Mouse (Mus musculus): ENCODE data around the gene Cdkn1c. TPM values are rescaled to one million over a fixed set of nuclear protein-coding genes. Genes with fewer than 3 reads are reported as not detected.
A peak's percentile ranks its signal among the peaks of the same experiment; 100 is the strongest.

Cdkn1c gene
- polyA plus RNA-seq, 1 experiment, result 23.4 TPM

GRCm38 (mm10) chr7:143477800-143478199 lies 16.9 kb upstream of the Cdkn1c start:
- Histone ChIP-seq H3K4me3 (ENCODE audit: low read depth, low read length) (no peak overlapping the region), H3K27ac (ENCODE audit: insufficient read depth, low read length) (no peak overlapping the region), H3K27me3 (ENCODE audit: control insufficient read depth, insufficient read depth, low read length, poor library complexity, severe bottlenecking) (no peaks in the 10 kb centered on the region), H3K9ac (ENCODE audit: low read depth, poor library complexity, severe bottlenecking) (no peak overlapping the region), H3K4me1 (ENCODE audit: control insufficient read depth, insufficient read depth, low read length) (peaks cover 2% of the 10 kb centered on the region), H3K9me3 (replicated peaks; ENCODE audit: control insufficient read depth, insufficient read depth, low read length, poor library complexity, severe bottlenecking) (no peaks in the 10 kb centered on the region), H3K36me3 (ENCODE audit: control insufficient read depth, insufficient read depth, low read length, poor library complexity, severe bottlenecking) (no peaks in the 10 kb centered on the region)
- TF ChIP-seq POLR2A (IDR thresholded peaks at IDR 0.05; ENCODE audit: insufficient read depth, low read length), result no peak
- TF ChIP-seq CTCF (IDR thresholded peaks at IDR 0.05; ENCODE audit: low read depth, low read length), result no peak
- no peak for TF ChIP-seq EP300 (IDR thresholded peaks at IDR 0.05; ENCODE audit: insufficient read depth, low read depth, low read length)

- Histone ChIP-seq H3K36me3 (ENCODE audit: control insufficient read depth, insufficient read depth, low read length, poor library complexity, severe bottlenecking) (no peaks in the 10 kb centered on the region), H3K27ac (ENCODE audit: insufficient read depth, low read length) (no peak overlapping the region), H3K9ac (ENCODE audit: low read depth, poor library complexity, severe bottlenecking) (no peak overlapping the region), H3K27me3 (ENCODE audit: control insufficient read depth, insufficient read depth, low read length, poor library complexity, severe bottlenecking) (no peaks in the 10 kb centered on the region), H3K9me3 (replicated peaks; ENCODE audit: control insufficient read depth, insufficient read depth, low read length, poor library complexity, severe bottlenecking) (no peaks in the 10 kb centered on the region), H3K4me1 (ENCODE audit: control insufficient read depth, insufficient read depth, low read length) (no peaks in the 10 kb centered on the region), H3K4me3 (ENCODE audit: low read depth, low read length) (no peak overlapping the region)
- TF ChIP-seq POLR2A (IDR thresholded peaks at IDR 0.05; ENCODE audit: insufficient read depth, low read length) (no peak), EP300 (IDR thresholded peaks at IDR 0.05; ENCODE audit: insufficient read depth, low read depth, low read length) (no peak), CTCF (IDR thresholded peaks at IDR 0.05; ENCODE audit: low read depth, low read length) (no peak)
Measured at GRCm38 (mm10) chr7:143476702-143477335, 16.0 kb upstream of the Cdkn1c start.

GRCm38 (mm10) chr7:143475876-143476275 lies 15.0 kb upstream of the Cdkn1c start:
- H3K9me3 ChIP-seq (replicated peaks; ENCODE audit: control insufficient read depth, insufficient read depth, low read length, poor library complexity, severe bottlenecking), result no peaks in the 10 kb centered on the region
- H3K27me3 ChIP-seq (ENCODE audit: control insufficient read depth, insufficient read depth, low read length, poor library complexity, severe bottlenecking), result no peaks in the 10 kb centered on the region
- H3K4me1 ChIP-seq (ENCODE audit: control insufficient read depth, insufficient read depth, low read length), result no peaks in the 10 kb centered on the region
- no peak overlapping the region for H3K4me3 ChIP-seq (ENCODE audit: low read depth, low read length)
- TF ChIP-seq EP300 (IDR thresholded peaks at IDR 0.05; ENCODE audit: insufficient read depth, low read depth, low read length) (no peak), CTCF (IDR thresholded peaks at IDR 0.05; ENCODE audit: low read depth, low read length) (no peak), POLR2A (IDR thresholded peaks at IDR 0.05; ENCODE audit: insufficient read depth, low read length) (no peak)
- no peak overlapping the region for H3K9ac ChIP-seq (ENCODE audit: low read depth, poor library complexity, severe bottlenecking)
- no peak overlapping the region for H3K27ac ChIP-seq (ENCODE audit: insufficient read depth, low read length)
- H3K36me3 ChIP-seq (ENCODE audit: control insufficient read depth, insufficient read depth, low read length, poor library complexity, severe bottlenecking), result no peaks in the 10 kb centered on the region

GRCm38 (mm10) chr7:143474811-143475210 lies 14.0 kb upstream of the Cdkn1c start:
- Histone ChIP-seq H3K27ac (ENCODE audit: insufficient read depth, low read length) (no peak overlapping the region), H3K27me3 (ENCODE audit: control insufficient read depth, insufficient read depth, low read length, poor library complexity, severe bottlenecking) (no peaks in the 10 kb centered on the region), H3K9ac (ENCODE audit: low read depth, poor library complexity, severe bottlenecking) (no peak overlapping the region), H3K9me3 (replicated peaks; ENCODE audit: control insufficient read depth, insufficient read depth, low read length, poor library complexity, severe bottlenecking) (no peaks in the 10 kb centered on the region), H3K4me3 (ENCODE audit: low read depth, low read length) (peak overlapping the region; percentile 52; the same call in 1 of the 2 replicates), H3K36me3 (ENCODE audit: control insufficient read depth, insufficient read depth, low read length, poor library complexity, severe bottlenecking) (no peaks in the 10 kb centered on the region), H3K4me1 (ENCODE audit: control insufficient read depth, insufficient read depth, low read length) (no peaks in the 10 kb centered on the region)
- TF ChIP-seq CTCF (IDR thresholded peaks at IDR 0.05; ENCODE audit: low read depth, low read length) (no peak), POLR2A (IDR thresholded peaks at IDR 0.05; ENCODE audit: insufficient read depth, low read length) (no peak), EP300 (IDR thresholded peaks at IDR 0.05; ENCODE audit: insufficient read depth, low read depth, low read length) (no peak)

- no peaks in the 10 kb centered on the region; the same call in 1 of the 2 replicates for H3K27me3 ChIP-seq (ENCODE audit: control insufficient read depth, insufficient read depth, low read length, poor library complexity, severe bottlenecking)
- TF ChIP-seq EP300 (IDR thresholded peaks at IDR 0.05; ENCODE audit: insufficient read depth, low read depth, low read length), result no peak
- no peak for TF ChIP-seq CTCF (IDR thresholded peaks at IDR 0.05; ENCODE audit: low read depth, low read length)
- no peak for TF ChIP-seq POLR2A (IDR thresholded peaks at IDR 0.05; ENCODE audit: insufficient read depth, low read length)
- H3K9ac ChIP-seq (ENCODE audit: low read depth, poor library complexity, severe bottlenecking), result no peak within 1 kb of the TSS
- peak within 1 kb of the TSS; percentile 56 for H3K4me3 ChIP-seq (ENCODE audit: low read depth, low read length)
- no peaks in the 10 kb centered on the region for H3K36me3 ChIP-seq (ENCODE audit: control insufficient read depth, insufficient read depth, low read length, poor library complexity, severe bottlenecking)
- H3K4me1 ChIP-seq (ENCODE audit: control insufficient read depth, insufficient read depth, low read length), result no peaks in the 10 kb centered on the region
- H3K27ac ChIP-seq (ENCODE audit: insufficient read depth, low read length), result no peak within 1 kb of the TSS
- H3K9me3 ChIP-seq (replicated peaks; ENCODE audit: control insufficient read depth, insufficient read depth, low read length, poor library complexity, severe bottlenecking), result no peaks in the 10 kb centered on the region
Measured at GRCm38 (mm10) chr7:143473347-143474101, 12.7 kb upstream of the Cdkn1c start, which contains the start of gene Slc22a18. TSS of gene Slc22a18 (plus strand) at chr7:143473736.

- H3K27ac ChIP-seq (ENCODE audit: insufficient read depth, low read length), result no peak overlapping the region
- no peak overlapping the region for H3K4me3 ChIP-seq (ENCODE audit: low read depth, low read length)
- no peaks in the 10 kb centered on the region for H3K9me3 ChIP-seq (replicated peaks; ENCODE audit: control insufficient read depth, insufficient read depth, low read length, poor library complexity, severe bottlenecking)
- TF ChIP-seq CTCF (IDR thresholded peaks at IDR 0.05; ENCODE audit: low read depth, low read length) (peak; percentile 85), EP300 (IDR thresholded peaks at IDR 0.05; ENCODE audit: insufficient read depth, low read depth, low read length) (no peak)
- H3K36me3 ChIP-seq (ENCODE audit: control insufficient read depth, insufficient read depth, low read length, poor library complexity, severe bottlenecking), result no peaks in the 10 kb centered on the region
- H3K9ac ChIP-seq (ENCODE audit: low read depth, poor library complexity, severe bottlenecking), result no peak overlapping the region
- no peaks in the 10 kb centered on the region; the same call in 1 of the 2 replicates for H3K27me3 ChIP-seq (ENCODE audit: control insufficient read depth, insufficient read depth, low read length, poor library complexity, severe bottlenecking)
- peaks cover 3% of the 10 kb centered on the region for H3K4me1 ChIP-seq (ENCODE audit: control insufficient read depth, insufficient read depth, low read length)
Measured at GRCm38 (mm10) chr7:143469946-143470345, 9.1 kb upstream of the Cdkn1c start.
